In genomic region chr15:27822461-27822860, GRCm38 (mm10) we compare ENCODE assay signal across 17 mouse cellular contexts.
DNase-seq lines count a peak whose midpoint lies in the region; TF ChIP-seq lines count a peak whose summit lies in the region.
"Had no signal": no experiment of that assay in that cellular context is flagged by ENCODE, and none has a peak within 500 bp of the region (broad histone marks: within the 10 kb centered on the region; RNA-seq: fewer than 3 reads in every experiment).

No protein-coding gene starts in this region.

- peak; percentile 94 for DNase-seq in heart, adult 11 months
- DNase-seq in heart, postnatal 14 days: no peak
- DNase-seq in liver, adult 2 months (ENCODE audit: extremely low read depth, low read depth, low spot score): peak; percentile 74
- DNase-seq in liver: no peak
- DNase-seq in adrenal gland, adult 2 months: peak; percentile 72
- DNase-seq in kidney, postnatal 14 days: peak; percentile 24
- DNase-seq in right cerebral cortex, postnatal 4 days: no peak
- DNase-seq in cerebellum, adult 11-12 months: no peak
- DNase-seq: B cell, adult 2 months; cerebellum, postnatal 36 days; layer of hippocampus, postnatal 36 days; left cerebral cortex, postnatal 4 days; liver, embryonic 13.5 days; thymus, postnatal 4 days had no signal

- H3K36me3 ChIP-seq in liver, adult 2 months (ENCODE audit: control insufficient read depth, insufficient read depth, low read length): peaks cover 31% of the 10 kb centered on the region

- no peak for TF ChIP-seq POLR2A in liver, adult 2 months (IDR thresholded peaks at IDR 0.05; ENCODE audit: extremely low read depth, insufficient read depth, low read length)

- intact Hi-C loops in heart, postnatal 14 days (cut with DNase I): no loop called here

- TF ChIP-seq CTCF in liver, adult 2 months (IDR thresholded peaks at IDR 0.05; ENCODE audit: low read depth, low read length): no peak

- peaks cover 7% of the 10 kb centered on the region for H3K4me1 ChIP-seq in liver, adult 2 months (ENCODE audit: control insufficient read depth, insufficient read depth, low read length)
- H3K4me1 ChIP-seq: heart, embryonic 15.5 days; liver, embryonic 13.5 days; midbrain, embryonic 15.5 days had no signal

- no peaks in the 10 kb centered on the region for H3K27me3 ChIP-seq in liver, adult 2 months (ENCODE audit: control insufficient read depth, insufficient read depth, low read length)
- H3K27me3 ChIP-seq: heart, embryonic 15.5 days; liver, embryonic 13.5 days; midbrain, embryonic 15.5 days had no signal

- H3K79me2 ChIP-seq in liver, adult 2 months (ENCODE audit: control insufficient read depth, insufficient read depth, low read length): no peaks in the 10 kb centered on the region

- no peak overlapping the region for H3K27ac ChIP-seq in liver, adult 2 months (replicated peaks; ENCODE audit: insufficient read depth, low read depth, low read length)
- H3K27ac ChIP-seq: heart, embryonic 15.5 days; kidney, postnatal 0 days; liver, embryonic 13.5 days; midbrain, embryonic 15.5 days had no signal

- 29% methylated on average over 4 of the region's 4 CpGs for whole genome bisulfite sequencing in liver, adult 2 months

- no peak overlapping the region for H3K4me3 ChIP-seq in liver, adult 2 months (ENCODE audit: insufficient read depth, low read depth, low read length)
- H3K4me3 ChIP-seq: heart, embryonic 15.5 days; liver, embryonic 13.5 days; midbrain, embryonic 15.5 days had no signal

- no peak overlapping the region for H3K9ac ChIP-seq in liver, adult 2 months (ENCODE audit: low read depth, low read length)
- H3K9ac ChIP-seq: heart, embryonic 15.5 days; liver, embryonic 13.5 days; midbrain, embryonic 15.5 days had no signal

Comparison
In these comparisons a context has a peak if more than half of its experiments do, and no peak if none do; other contexts are left out.
1. DNase-seq: peak in heart, adult 11 months (single experiment), liver, adult 2 months (single experiment), adrenal gland, adult 2 months (single experiment) and kidney, postnatal 14 days (single experiment); none in heart, postnatal 14 days (0 of 2), liver (single experiment), right cerebral cortex, postnatal 4 days (single experiment) and cerebellum, adult 11-12 months (single experiment).